Mouse (Mus musculus) heart, postnatal 0 days (tissue): Measurements from ENCODE around the gene Slc24a2. TPM values are rescaled to one million over a fixed set of nuclear protein-coding genes. Genes with fewer than 3 reads are reported as not detected.

Source experiments
- ATAC-seq: fragments of 200-750 bp; cut with Nextera tagmentation; 2 replicates; pipeline ENCODE4 v1.8.0; 2017; ENCODE audit warnings: low read depth, moderate number of reproducible peaks, moderate library complexity; ENCODE audit not compliant: insufficient read depth
- DNase-seq: peaks from one replicate; pipeline ENCODE4 v3.0.0-alpha.2; 2016; ENCODE audit warnings: low spot score
- H3K27ac ChIP-seq: fragments of 300-500 bp; sonication (generic); 2 replicates; pipeline ENCODE4 v1.5.1; 2014; ENCODE audit warnings: low read depth, mild to moderate bottlenecking
- H3K27me3 ChIP-seq: fragments of 300-500 bp; sonication (generic); 2 replicates; pipeline ENCODE4 v1.6.1; 2014; ENCODE audit warnings: low read length, mixed read lengths; ENCODE audit not compliant: control insufficient read depth, insufficient read depth
- H3K36me3 ChIP-seq: fragments of 300-500 bp; sonication (generic); replicated peaks from 2 replicates; pipeline ENCODE4 v1.6.1; 2014; ENCODE audit warnings: low read length, mixed read lengths; ENCODE audit not compliant: control insufficient read depth, insufficient read depth
- H3K4me1 ChIP-seq: fragments of 300-500 bp; sonication (generic); 2 replicates; pipeline ENCODE4 v1.6.1; 2014; ENCODE audit warnings: antibody characterized with exemption; ENCODE audit not compliant: control insufficient read depth, insufficient read depth
- H3K4me2 ChIP-seq: fragments of 300-500 bp; sonication (generic); 2 replicates; pipeline ENCODE4 v1.6.1; 2014; ENCODE audit warnings: low read depth, mild to moderate bottlenecking, low read length, moderate library complexity
- H3K4me3 ChIP-seq: fragments of 300-500 bp; sonication (generic); 2 replicates; pipeline ENCODE4 v1.5.1; 2014; ENCODE audit warnings: low read depth, low read length
- H3K9ac ChIP-seq: fragments of 300-500 bp; sonication (generic); replicated peaks from 2 replicates; pipeline ENCODE4 v1.6.1; 2014; ENCODE audit warnings: low read depth, low read length, mixed read lengths
- H3K9me3 ChIP-seq: fragments of 300-500 bp; sonication (generic); replicated peaks from 2 replicates; pipeline ENCODE4 v1.6.1; 2016; ENCODE audit warnings: low read length; ENCODE audit not compliant: control insufficient read depth
- CTCF ChIP-seq: IDR thresholded peaks from 2 replicates; pipeline ENCODE4 v1.5.1; 2016; ENCODE audit warnings: antibody characterized with exemption, control low read depth, low read depth
- EP300 ChIP-seq: IDR thresholded peaks from 2 replicates; pipeline ENCODE4 v1.6.1; 2016; ENCODE audit warnings: antibody characterized with exemption, low read depth
- WGBS: fragments of 180-500 bp; shearing (Covaris S2); extraction: QIAGEN DNeasy Blood & Tissue Kit; methylation state at CpG from one replicate; pipeline ENCODE4 v1.1.7; 2014; 5-methylcytosine and 5-hydroxymethylcytosine counted together
- polyA plus RNA-seq: library from polyadenylated mRNA; unstranded; fragments of >200 nt; fragmentation: Nextera tagmentation; extraction: Ambion mirVana; gene quantifications from 2 replicates; pipeline ENCODE4 v1.2.1, GENCODE M21; 2015
- total RNA-seq: library from RNA; depleted of rRNA; stranded (reverse); fragments of >200 nt; gene quantifications from 2 replicates; pipeline ENCODE4 v1.2.3, GENCODE M21; 2014; ENCODE audit warnings: low replicate concordance

Gene Slc24a2
- total and polyA plus RNA-seq, 2 experiments from 2014 or later: 2.1 to 9.7 TPM

GRCm38 (mm10) chr4:87184147-87184930, 45.9 kb downstream of the Slc24a2 start:
- WGBS: 85% methylated on average over 10 of the region's 10 CpGs
- no peaks in the 10 kb centered on the region for H3K27me3 ChIP-seq
- H3K9ac ChIP-seq: no peak overlapping the region
- DNase-seq (no peak), ATAC-seq (no peak)
- H3K36me3 ChIP-seq: no peaks in the 10 kb centered on the region
- H3K27ac ChIP-seq: no peak overlapping the region
- TF ChIP-seq CTCF (no peak), EP300 (no peak)
- no peak overlapping the region for H3K4me3 ChIP-seq
- H3K9me3 ChIP-seq: no peaks in the 10 kb centered on the region
- no peaks in the 10 kb centered on the region for H3K4me1 ChIP-seq
- no peak overlapping the region for H3K4me2 ChIP-seq

- TF ChIP-seq CTCF (no peak), EP300 (no peak)
- ATAC-seq: no peak
- Histone ChIP-seq H3K4me2 (no peak overlapping the region), H3K4me1 (no peaks in the 10 kb centered on the region), H3K9me3 (no peaks in the 10 kb centered on the region), H3K27ac (no peak overlapping the region), H3K9ac (no peak overlapping the region), H3K27me3 (no peaks in the 10 kb centered on the region), H3K36me3 (no peaks in the 10 kb centered on the region), H3K4me3 (no peak overlapping the region)
- DNase-seq: no peak
- WGBS: 57% methylated on average over 3 of the region's 3 CpGs
These were observed 53.2 kb downstream of the Slc24a2 start for GRCm38 (mm10) chr4:87177116-87177515.

- Histone ChIP-seq H3K4me3 (no peak overlapping the region), H3K36me3 (no peaks in the 10 kb centered on the region), H3K9me3 (no peaks in the 10 kb centered on the region), H3K9ac (no peak overlapping the region), H3K4me1 (no peaks in the 10 kb centered on the region), H3K27ac (no peak overlapping the region), H3K27me3 (no peaks in the 10 kb centered on the region), H3K4me2 (no peak overlapping the region)
- WGBS: 51% methylated on average over 6 of the region's 6 CpGs
- DNase-seq: no peak
- TF ChIP-seq EP300: no peak
- no peak for TF ChIP-seq CTCF
- ATAC-seq: no peak
These were observed 66.3 kb downstream of the Slc24a2 start for GRCm38 (mm10) chr4:87163945-87164344.

- H3K27ac ChIP-seq: no peak overlapping the region
- TF ChIP-seq CTCF: no peak
- TF ChIP-seq EP300: no peak
- WGBS: 67% methylated on average over 4 of the region's 4 CpGs
- H3K27me3 ChIP-seq: no peaks in the 10 kb centered on the region
- ATAC-seq (no peak), DNase-seq (no peak)
- no peaks in the 10 kb centered on the region for H3K9me3 ChIP-seq
- H3K9ac ChIP-seq: no peak overlapping the region
- no peak overlapping the region for H3K4me3 ChIP-seq
- H3K4me1 ChIP-seq: peaks cover 5% of the 10 kb centered on the region; the same call in 1 of the 2 replicates
- no peak overlapping the region for H3K4me2 ChIP-seq
- H3K36me3 ChIP-seq: no peaks in the 10 kb centered on the region
These were observed 72.2 kb downstream of the Slc24a2 start for GRCm38 (mm10) chr4:87158053-87158452.

GRCm38 (mm10) chr4:87151990-87152389, 78.3 kb downstream of the Slc24a2 start:
- Histone ChIP-seq H3K36me3 (no peaks in the 10 kb centered on the region), H3K27ac (no peak overlapping the region), H3K4me1 (peaks cover 26% of the 10 kb centered on the region), H3K27me3 (no peaks in the 10 kb centered on the region), H3K9ac (no peak overlapping the region), H3K9me3 (no peaks in the 10 kb centered on the region), H3K4me2 (no peak overlapping the region), H3K4me3 (no peak overlapping the region)
- DNase-seq: no peak
- 82% methylated on average over 7 of the region's 7 CpGs for WGBS
- no peak for ATAC-seq
- TF ChIP-seq EP300 (no peak), CTCF (no peak)
